Mouse (Mus musculus): ENCODE data around the gene Hipk2.

GRCm38 (mm10) chr6:38730169-38731146 lies 145.5 kb downstream of the Hipk2 start:
- TF ChIP-seq POLR2A (IDR thresholded peaks at IDR 0.05; ENCODE audit: control insufficient read depth, low read depth, low read length) (no peak), CTCF (IDR thresholded peaks at IDR 0.05; ENCODE audit: control insufficient read depth, insufficient read depth, insufficient replicate concordance, low read depth, low read length) (no peak)

All from testis, adult 2 months (tissue).